Mouse (Mus musculus): ENCODE data around the gene Ntf5. TPM values are rescaled to one million over a fixed set of nuclear protein-coding genes. Genes with fewer than 3 reads are reported as not detected.

Gene Ntf5
- polyA plus RNA-seq, 1 experiment from 2014 or later = 1.4 TPM

- Histone ChIP-seq H3K4me2 (ENCODE audit: low read depth, low read length) (no peak overlapping the region), H3K27me3 (replicated peaks; ENCODE audit: control insufficient read depth, insufficient read depth, low read length) (peaks cover 81% of the 10 kb centered on the region), H3K9me3 (ENCODE audit: control insufficient read depth, low read length) (no peaks in the 10 kb centered on the region), H3K9ac (ENCODE audit: low read depth, low read length) (no peak overlapping the region), H3K36me3 (ENCODE audit: control insufficient read depth, insufficient read depth, low read length) (no peaks in the 10 kb centered on the region), H3K4me1 (ENCODE audit: control insufficient read depth, insufficient read depth, low read length) (peaks cover 23% of the 10 kb centered on the region), H3K27ac (ENCODE audit: low read length) (no peak overlapping the region), H3K4me3 (ENCODE audit: low read length) (no peak overlapping the region)
- ATAC-seq = no peak
- 82% methylated on average over 2 of the region's 2 CpGs for WGBS
Observed at GRCm38 (mm10) chr7:45412421-45412820, 1.1 kb upstream of the Ntf5 start.

GRCm38 (mm10) chr7:45413864-45414739, 607 bp downstream of the Ntf5 start:
- Histone ChIP-seq H3K4me1 (ENCODE audit: control insufficient read depth, insufficient read depth, low read length) (peaks cover 26% of the 10 kb centered on the region), H3K27ac (ENCODE audit: low read length) (0 out of 2 replicates have a peak overlapping the region, but pooled peaks have one; percentile 48), H3K9me3 (ENCODE audit: control insufficient read depth, low read length) (no peaks in the 10 kb centered on the region), H3K4me2 (ENCODE audit: low read depth, low read length) (peak overlapping the region; percentile 95), H3K4me3 (ENCODE audit: low read length) (peak overlapping the region; percentile 65), H3K36me3 (ENCODE audit: control insufficient read depth, insufficient read depth, low read length) (no peaks in the 10 kb centered on the region), H3K9ac (ENCODE audit: low read depth, low read length) (peak overlapping the region; percentile 75), H3K27me3 (replicated peaks; ENCODE audit: control insufficient read depth, insufficient read depth, low read length) (peaks cover 73% of the 10 kb centered on the region)
- peak; percentile 47 for ATAC-seq
- WGBS = 2% methylated on average over 27 of the region's 27 CpGs

GRCm38 (mm10) chr7:45414740-45415224, 1.3 kb downstream of the Ntf5 start:
- Histone ChIP-seq H3K4me1 (ENCODE audit: control insufficient read depth, insufficient read depth, low read length) (peaks cover 26% of the 10 kb centered on the region), H3K4me2 (ENCODE audit: low read depth, low read length) (no peak overlapping the region), H3K9ac (ENCODE audit: low read depth, low read length) (no peak overlapping the region), H3K27ac (ENCODE audit: low read length) (no peak overlapping the region), H3K4me3 (ENCODE audit: low read length) (no peak overlapping the region), H3K27me3 (replicated peaks; ENCODE audit: control insufficient read depth, insufficient read depth, low read length) (peaks cover 68% of the 10 kb centered on the region), H3K36me3 (ENCODE audit: control insufficient read depth, insufficient read depth, low read length) (no peaks in the 10 kb centered on the region), H3K9me3 (ENCODE audit: control insufficient read depth, low read length) (no peaks in the 10 kb centered on the region)
- WGBS = 56% methylated on average over 12 of the region's 12 CpGs
- ATAC-seq = no peak

GRCm38 (mm10) chr7:45415636-45416035, 2.1 kb downstream of the Ntf5 start:
- peak overlapping the region; percentile 27; the same call in 1 of the 2 replicates for H3K9ac ChIP-seq (ENCODE audit: low read depth, low read length)
- H3K9me3 ChIP-seq (ENCODE audit: control insufficient read depth, low read length) = no peaks in the 10 kb centered on the region
- ATAC-seq = no peak
- H3K36me3 ChIP-seq (ENCODE audit: control insufficient read depth, insufficient read depth, low read length) = no peaks in the 10 kb centered on the region
- H3K27me3 ChIP-seq (replicated peaks; ENCODE audit: control insufficient read depth, insufficient read depth, low read length) = peaks cover 59% of the 10 kb centered on the region
- H3K27ac ChIP-seq (ENCODE audit: low read length) = no peak overlapping the region
- WGBS = 18% methylated on average over 37 of the region's 37 CpGs
- H3K4me1 ChIP-seq (ENCODE audit: control insufficient read depth, insufficient read depth, low read length) = peaks cover 33% of the 10 kb centered on the region
- H3K4me2 ChIP-seq (ENCODE audit: low read depth, low read length) = peak overlapping the region; percentile 26
- H3K4me3 ChIP-seq (ENCODE audit: low read length) = peak overlapping the region; percentile 15

- Histone ChIP-seq H3K36me3 (ENCODE audit: control insufficient read depth, insufficient read depth, low read length) (0 out of 2 replicates have a peak, but pooled peaks cover 4% of the 10 kb centered on the region), H3K9me3 (ENCODE audit: control insufficient read depth, low read length) (no peaks in the 10 kb centered on the region), H3K4me3 (ENCODE audit: low read length) (no peak overlapping the region), H3K9ac (ENCODE audit: low read depth, low read length) (peak overlapping the region; percentile 26; the same call in 1 of the 2 replicates), H3K4me1 (ENCODE audit: control insufficient read depth, insufficient read depth, low read length) (peaks cover 32% of the 10 kb centered on the region), H3K27me3 (replicated peaks; ENCODE audit: control insufficient read depth, insufficient read depth, low read length) (peaks cover 44% of the 10 kb centered on the region), H3K27ac (ENCODE audit: low read length) (no peak overlapping the region), H3K4me2 (ENCODE audit: low read depth, low read length) (no peak overlapping the region)
- no peak for ATAC-seq
- 10% methylated on average over 13 of the region's 13 CpGs for WGBS
Observed at GRCm38 (mm10) chr7:45417962-45418492, 4.5 kb downstream of the Ntf5 start.

- no peak overlapping the region for H3K9ac ChIP-seq (ENCODE audit: low read depth, low read length)
- H3K4me2 ChIP-seq (ENCODE audit: low read depth, low read length) = no peak overlapping the region
- H3K4me1 ChIP-seq (ENCODE audit: control insufficient read depth, insufficient read depth, low read length) = peaks cover 18% of the 10 kb centered on the region
- peaks cover 20% of the 10 kb centered on the region for H3K36me3 ChIP-seq (ENCODE audit: control insufficient read depth, insufficient read depth, low read length)
- 12% methylated on average over 27 of the region's 27 CpGs for WGBS
- no peak overlapping the region for H3K4me3 ChIP-seq (ENCODE audit: low read length)
- no peaks in the 10 kb centered on the region for H3K9me3 ChIP-seq (ENCODE audit: control insufficient read depth, low read length)
- H3K27me3 ChIP-seq (replicated peaks; ENCODE audit: control insufficient read depth, insufficient read depth, low read length) = peaks cover 26% of the 10 kb centered on the region
- ATAC-seq = peak; percentile 21
- no peak overlapping the region for H3K27ac ChIP-seq (ENCODE audit: low read length)
Observed at GRCm38 (mm10) chr7:45419859-45420614, 6.5 kb downstream of the Ntf5 start.

- no peak within 1 kb of the TSS for H3K4me3 ChIP-seq (ENCODE audit: low read length)
- H3K4me2 ChIP-seq (ENCODE audit: low read depth, low read length) = no peak within 1 kb of the TSS
Observed at GRCm38 (mm10) chr7:45420615-45420919, 7.1 kb downstream of the Ntf5 start, which contains the start of gene Lhb. Lhb (plus strand) TSS chr7:45420820.

GRCm38 (mm10) chr7:45421194-45421593, 7.7 kb downstream of the Ntf5 start:
- H3K27ac ChIP-seq (ENCODE audit: low read length) = no peak overlapping the region
- no peak overlapping the region for H3K4me3 ChIP-seq (ENCODE audit: low read length)
- H3K4me1 ChIP-seq (ENCODE audit: control insufficient read depth, insufficient read depth, low read length) = peaks cover 12% of the 10 kb centered on the region
- 95% methylated on average over 14 of the region's 14 CpGs for WGBS
- peaks cover 21% of the 10 kb centered on the region for H3K36me3 ChIP-seq (ENCODE audit: control insufficient read depth, insufficient read depth, low read length)
- peaks cover 16% of the 10 kb centered on the region for H3K27me3 ChIP-seq (replicated peaks; ENCODE audit: control insufficient read depth, insufficient read depth, low read length)
- no peak overlapping the region for H3K4me2 ChIP-seq (ENCODE audit: low read depth, low read length)
- H3K9ac ChIP-seq (ENCODE audit: low read depth, low read length) = no peak overlapping the region
- H3K9me3 ChIP-seq (ENCODE audit: control insufficient read depth, low read length) = no peaks in the 10 kb centered on the region
- no peak for ATAC-seq

More at GRCm38 (mm10) chr7:45420615-45420919, 7.1 kb downstream of the Ntf5 start, which contains the start of gene Lhb:
- no peak for ATAC-seq
- Histone ChIP-seq H3K4me1 (ENCODE audit: control insufficient read depth, insufficient read depth, low read length) (peaks cover 13% of the 10 kb centered on the region), H3K36me3 (ENCODE audit: control insufficient read depth, insufficient read depth, low read length) (peaks cover 21% of the 10 kb centered on the region), H3K27ac (ENCODE audit: low read length) (no peak within 1 kb of the TSS), H3K9ac (ENCODE audit: low read depth, low read length) (no peak within 1 kb of the TSS), H3K9me3 (ENCODE audit: control insufficient read depth, low read length) (no peaks in the 10 kb centered on the region), H3K27me3 (replicated peaks; ENCODE audit: control insufficient read depth, insufficient read depth, low read length) (peaks cover 21% of the 10 kb centered on the region)
- 55% methylated on average over 6 of the region's 6 CpGs for WGBS

- WGBS = 90% methylated on average over 8 of the region's 8 CpGs
- no peak for ATAC-seq
- peaks cover 27% of the 10 kb centered on the region for H3K36me3 ChIP-seq (ENCODE audit: control insufficient read depth, insufficient read depth, low read length)
Observed at GRCm38 (mm10) chr7:45426556-45426955, 13.1 kb downstream of the Ntf5 start.

More at GRCm38 (mm10) chr7:45426556-45426955, 13.1 kb downstream of the Ntf5 start:
- Histone ChIP-seq H3K27ac (ENCODE audit: low read length) (no peak overlapping the region), H3K4me3 (ENCODE audit: low read length) (no peak overlapping the region), H3K4me1 (ENCODE audit: control insufficient read depth, insufficient read depth, low read length) (no peaks in the 10 kb centered on the region), H3K9ac (ENCODE audit: low read depth, low read length) (no peak overlapping the region), H3K4me2 (ENCODE audit: low read depth, low read length) (no peak overlapping the region), H3K27me3 (replicated peaks; ENCODE audit: control insufficient read depth, insufficient read depth, low read length) (no peaks in the 10 kb centered on the region), H3K9me3 (ENCODE audit: control insufficient read depth, low read length) (no peaks in the 10 kb centered on the region)

All from intestine, embryonic 16.5 days (tissue).